Mouse (Mus musculus) brain, embryonic 18.5 days (tissue): ENCODE measurements around the gene Wrap73.
A peak's percentile ranks its signal among the peaks of the same experiment; 100 is the strongest.

Source experiments
- DNase-seq: peaks from one replicate; pipeline ENCODE4 v3.0.0-alpha.2; 2012; ENCODE audit warnings: low read depth, low spot score

The Wrap73 gene

DNA sequence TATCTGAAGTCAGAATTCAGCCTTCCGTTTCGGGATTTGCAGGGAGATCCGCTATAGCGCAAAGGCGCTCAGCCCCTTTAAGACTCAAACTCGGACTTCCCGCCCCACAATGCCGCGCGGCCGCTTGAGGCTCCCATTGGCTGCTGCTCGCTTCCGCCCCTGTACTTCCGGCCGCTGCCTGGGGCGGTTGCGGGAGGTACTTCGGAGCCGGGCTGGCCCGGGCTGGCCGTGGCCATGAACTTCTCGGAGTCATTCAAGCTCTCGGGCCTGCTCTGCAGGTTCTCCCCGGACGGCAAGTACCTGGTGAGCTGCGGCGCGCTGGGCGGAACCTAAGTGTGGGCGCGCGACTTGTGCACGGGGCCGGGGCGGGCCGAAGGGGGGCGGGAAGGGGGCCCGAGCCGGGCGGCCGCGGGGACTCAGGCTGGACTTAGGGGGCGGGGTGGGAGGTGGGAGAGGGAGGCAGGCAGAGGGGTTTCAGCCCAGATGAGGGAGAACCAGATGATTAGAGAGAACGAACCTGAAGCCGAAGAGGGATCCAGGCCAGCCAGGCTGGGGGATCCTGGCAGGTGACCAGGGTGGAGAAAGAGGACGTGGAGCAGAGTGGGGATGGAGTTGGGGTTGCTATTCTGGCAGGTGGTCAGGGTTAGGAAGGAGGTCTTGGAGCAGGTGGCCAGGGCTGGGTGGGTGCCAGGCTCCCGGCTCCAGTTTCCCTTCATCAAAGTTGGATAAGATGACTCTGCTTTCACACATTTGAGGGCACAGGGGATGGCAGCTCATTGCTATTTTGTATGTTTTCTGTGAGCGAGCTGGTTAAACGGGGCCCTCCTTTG lies at the start of gene Wrap73:
Gene Wrap73, plus strand, starts transcription at position 162 of the 830 bp plus-strand sequence.
- DNase-seq: peak; percentile 85

- no peak for DNase-seq
Measured at GRCm38 (mm10) chr4:154093210-154093609, 49.0 kb upstream of the Wrap73 start.

DNA sequence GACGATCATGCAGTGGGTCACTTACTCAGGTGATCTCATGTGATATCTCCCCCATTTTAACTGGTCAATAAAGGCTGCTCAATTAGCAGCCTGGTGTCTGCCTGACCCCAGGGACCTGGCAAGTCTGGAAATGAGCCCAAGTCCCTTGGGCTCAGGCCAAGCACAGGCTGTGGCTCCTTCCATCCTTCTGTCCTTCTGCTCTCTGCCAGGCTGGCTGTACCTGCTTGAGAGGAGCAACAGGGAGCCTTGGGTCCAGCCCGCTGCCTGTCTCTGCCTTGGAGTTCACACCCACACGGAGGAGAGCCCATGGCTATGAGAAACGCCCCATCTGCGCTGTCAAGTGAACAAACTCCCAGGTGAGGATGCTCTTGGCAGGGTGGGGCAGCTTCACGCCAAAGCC lies 46.1 kb upstream of the Wrap73 start:
- DNase-seq: no peak

DNA sequence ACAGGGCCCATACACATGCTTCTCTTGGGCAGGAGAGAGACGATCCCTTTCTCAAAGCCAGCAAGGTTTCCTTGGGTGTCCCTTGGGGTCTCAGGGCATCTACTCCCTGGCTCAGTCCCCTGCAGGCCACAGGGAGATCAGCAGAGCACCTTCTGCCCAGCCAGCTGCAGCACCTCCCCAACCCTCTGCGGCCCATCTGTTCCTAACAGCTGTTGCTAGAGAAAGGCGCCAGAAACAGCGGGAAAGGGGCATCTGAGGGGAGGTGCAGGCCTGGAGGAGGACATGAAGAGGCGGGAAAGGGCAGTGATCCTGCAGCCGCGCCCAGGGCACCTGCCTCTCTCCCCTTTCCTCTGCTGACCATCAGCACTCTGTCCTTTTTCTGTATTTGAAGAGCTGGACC lies 42.8 kb upstream of the Wrap73 start:
- DNase-seq: no peak

DNA sequence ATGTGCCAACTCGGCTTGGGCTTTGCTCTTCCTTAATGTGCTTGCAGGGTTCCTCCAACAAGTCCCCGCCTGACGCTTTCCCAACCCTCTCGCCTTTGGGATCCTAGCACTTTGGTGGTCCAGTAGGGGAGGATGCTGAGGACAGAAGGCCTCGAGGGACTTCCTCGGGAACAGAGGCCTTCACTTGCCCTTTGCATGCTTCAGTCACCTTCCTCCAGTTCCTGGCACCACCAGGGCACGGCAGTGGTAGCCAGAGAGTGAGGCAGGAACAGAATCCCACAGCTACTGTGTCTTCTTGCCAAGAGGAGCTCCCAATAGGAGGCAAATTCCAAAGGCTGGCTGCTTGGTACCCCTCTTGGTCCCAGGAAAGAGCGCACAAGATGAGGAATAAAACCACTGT lies 38.8 kb upstream of the Wrap73 start:
- DNase-seq: no peak

DNA sequence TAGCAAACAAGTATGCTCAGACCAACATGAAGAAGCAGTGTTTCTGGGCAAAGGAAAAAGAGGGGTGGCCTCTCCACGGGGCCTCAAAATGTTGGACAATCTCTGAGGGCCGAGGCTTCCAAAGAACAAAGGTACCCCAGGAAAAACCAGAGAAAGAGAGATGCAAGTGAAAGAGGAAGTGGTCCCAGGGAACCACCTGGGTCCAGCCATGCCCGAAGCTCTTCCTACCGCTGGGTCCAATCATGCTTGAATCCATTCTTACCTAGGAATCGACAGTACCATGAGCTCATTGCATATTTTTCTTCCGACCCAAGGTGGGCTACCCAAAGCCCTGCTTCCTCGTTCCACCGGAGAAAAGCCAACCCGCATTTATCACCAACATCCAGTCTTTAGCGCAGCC lies 38.3 kb upstream of the Wrap73 start:
- DNase-seq: no peak

DNA sequence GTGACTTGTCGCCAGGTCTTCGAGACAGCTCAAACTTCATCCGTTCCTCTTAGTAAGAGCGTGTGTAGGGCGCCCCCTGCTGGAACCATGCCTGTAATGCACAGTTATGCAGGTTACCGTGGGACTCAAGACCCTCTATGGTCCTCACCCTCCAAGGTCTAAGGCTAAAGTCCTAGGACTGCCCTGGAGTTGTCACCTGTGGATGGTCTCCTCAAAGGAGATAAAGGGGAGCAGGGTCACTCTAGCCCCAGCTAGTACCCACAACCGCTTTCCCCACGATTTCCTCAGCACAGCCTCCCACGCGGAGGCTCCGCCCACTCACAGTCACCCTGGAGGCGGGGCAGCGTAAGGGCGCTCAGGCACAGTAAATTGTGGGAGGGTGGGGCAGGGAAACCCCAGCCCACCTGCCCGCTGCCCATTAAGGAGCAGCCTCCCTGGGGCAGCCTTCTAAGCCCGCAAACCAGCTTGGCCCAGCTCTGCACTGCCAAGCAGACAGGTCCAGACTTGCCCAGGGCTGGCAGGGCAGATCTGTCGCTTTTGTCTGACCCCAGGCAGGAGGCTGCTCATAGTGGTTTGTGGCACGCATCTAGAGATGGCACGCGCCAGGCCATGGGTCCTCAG lies 36.7 kb upstream of the Wrap73 start:
- no peak for DNase-seq

- DNase-seq: no peak
Measured at GRCm38 (mm10) chr4:154106497-154107061, 35.6 kb upstream of the Wrap73 start.

GRCm38 (mm10) chr4:154109216-154109849 lies 32.8 kb upstream of the Wrap73 start:
- DNase-seq: peak; percentile 20

- no peak for DNase-seq
Measured at GRCm38 (mm10) chr4:154109850-154110243, 32.3 kb upstream of the Wrap73 start.

DNA sequence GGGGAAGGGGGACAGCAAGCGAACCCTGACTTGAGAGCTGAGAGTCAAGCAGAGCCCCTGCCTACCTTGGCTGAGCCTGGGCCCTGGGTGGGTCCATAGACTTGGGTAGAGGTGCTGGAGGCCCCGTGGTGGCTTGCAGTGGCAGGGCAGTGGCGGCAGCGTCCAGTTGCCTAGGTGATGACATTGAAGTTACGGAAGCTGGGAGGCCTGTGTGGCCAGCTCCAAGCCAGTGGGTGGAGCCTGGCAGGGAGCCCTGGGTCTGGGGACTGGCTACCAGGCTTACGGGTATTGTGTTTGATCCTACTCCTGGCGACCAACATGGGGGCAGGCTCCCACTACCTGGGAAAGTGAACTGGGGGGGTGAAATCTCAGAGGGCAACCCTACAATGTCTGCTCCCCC lies 25.8 kb upstream of the Wrap73 start:
- DNase-seq: no peak

DNA sequence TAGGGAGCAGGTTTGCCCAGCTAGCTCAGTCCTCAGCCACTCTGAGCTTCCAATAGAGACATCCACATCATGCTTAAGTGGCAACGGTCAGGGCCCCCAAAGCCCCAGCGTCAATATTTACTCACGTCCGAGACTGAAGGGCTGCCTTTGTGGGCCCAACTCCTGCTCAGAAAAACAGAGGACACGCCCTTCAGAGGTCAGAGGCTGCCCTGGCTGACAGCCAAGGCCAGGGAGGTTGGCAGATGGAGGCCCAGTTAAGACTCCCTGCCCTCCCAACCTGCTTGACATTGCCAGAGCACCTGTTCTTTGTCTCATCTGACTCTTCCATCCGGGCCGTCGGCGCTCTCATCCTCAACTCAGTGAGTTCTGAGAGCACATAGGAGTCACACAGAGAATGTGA lies 23.4 kb upstream of the Wrap73 start:
- no peak for DNase-seq

GRCm38 (mm10) chr4:154119208-154119607 lies 23.0 kb upstream of the Wrap73 start:
- DNase-seq: no peak

DNA sequence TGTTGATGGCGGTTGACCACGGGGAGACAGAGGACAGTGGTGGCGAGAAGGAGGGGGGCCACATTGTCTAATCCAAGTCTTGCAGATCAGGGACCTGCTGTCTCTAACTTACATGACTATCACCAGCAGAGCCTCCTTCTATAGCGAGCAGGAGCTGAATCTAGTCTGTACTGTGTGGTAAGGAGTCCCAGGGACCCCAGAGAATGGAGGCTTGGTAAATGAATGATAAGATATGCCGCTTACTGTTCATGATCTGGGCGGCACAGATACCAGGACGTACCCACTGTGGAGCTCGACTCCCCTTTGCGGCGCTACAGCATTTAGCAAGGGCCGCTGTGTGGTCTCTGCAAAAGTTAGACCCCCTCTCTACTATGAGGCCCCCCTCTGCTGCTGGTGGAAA lies 20.4 kb upstream of the Wrap73 start:
- no peak for DNase-seq

DNA sequence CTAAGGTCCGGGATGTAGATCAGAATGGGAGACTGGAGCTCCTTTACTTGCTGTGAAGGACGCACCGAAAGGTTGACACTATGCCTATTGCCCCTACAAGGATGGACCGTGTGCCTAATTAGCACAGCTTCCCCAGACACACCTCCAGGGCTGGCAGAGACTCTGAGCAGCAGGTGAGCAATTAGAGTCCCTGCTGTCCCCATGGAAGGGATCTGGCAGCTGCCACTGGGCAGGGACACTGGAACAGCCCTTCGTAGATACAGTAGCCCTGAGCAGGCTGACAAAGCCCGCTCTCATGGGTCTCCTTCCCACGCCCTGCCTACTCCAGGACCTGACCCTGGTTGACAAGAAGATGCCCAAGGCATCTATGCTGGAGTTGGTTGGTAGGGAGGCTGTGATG lies 19.8 kb upstream of the Wrap73 start:
- no peak for DNase-seq

GRCm38 (mm10) chr4:154123553-154123952 lies 18.6 kb upstream of the Wrap73 start:
- no peak for DNase-seq

DNA sequence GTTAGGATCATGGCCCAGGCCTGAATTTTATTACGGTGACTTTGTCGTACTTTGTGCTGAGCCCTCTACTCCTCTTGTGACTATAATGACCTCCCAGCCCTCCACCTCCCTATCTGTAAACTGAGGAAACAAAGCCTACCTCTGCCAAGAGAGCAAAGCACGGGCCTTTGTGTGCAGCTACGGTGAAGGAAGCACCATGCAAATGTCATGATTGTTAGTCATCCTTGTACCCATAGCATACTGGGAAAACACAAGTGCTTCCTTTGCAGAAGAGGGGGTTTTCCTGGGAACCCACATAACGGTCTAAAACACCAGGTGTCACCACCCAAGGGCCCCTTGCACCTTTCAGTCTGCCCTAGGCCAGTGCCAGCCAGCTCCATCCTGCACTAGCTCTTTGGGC lies 17.0 kb upstream of the Wrap73 start:
- DNase-seq: no peak

DNA sequence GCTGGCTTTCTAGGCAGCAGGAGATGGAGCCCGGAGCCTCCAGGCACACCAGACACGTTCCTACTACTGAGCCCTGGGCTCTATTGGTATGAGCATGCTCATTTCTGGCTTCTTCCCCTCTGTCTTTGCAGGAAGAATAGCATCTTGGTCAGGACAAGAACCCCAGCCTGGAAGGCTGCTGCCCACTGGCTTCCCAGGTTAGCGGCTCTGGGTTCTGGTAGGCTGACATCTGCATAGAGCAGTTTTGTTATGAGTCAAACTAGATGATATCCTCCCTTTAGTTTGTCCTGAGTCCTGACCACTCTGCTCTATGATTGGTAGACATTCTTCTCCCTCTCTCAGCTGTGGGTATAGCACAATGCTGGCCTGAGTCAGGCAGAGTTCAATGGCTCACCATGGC lies 14.9 kb upstream of the Wrap73 start:
- DNase-seq: no peak

DNA sequence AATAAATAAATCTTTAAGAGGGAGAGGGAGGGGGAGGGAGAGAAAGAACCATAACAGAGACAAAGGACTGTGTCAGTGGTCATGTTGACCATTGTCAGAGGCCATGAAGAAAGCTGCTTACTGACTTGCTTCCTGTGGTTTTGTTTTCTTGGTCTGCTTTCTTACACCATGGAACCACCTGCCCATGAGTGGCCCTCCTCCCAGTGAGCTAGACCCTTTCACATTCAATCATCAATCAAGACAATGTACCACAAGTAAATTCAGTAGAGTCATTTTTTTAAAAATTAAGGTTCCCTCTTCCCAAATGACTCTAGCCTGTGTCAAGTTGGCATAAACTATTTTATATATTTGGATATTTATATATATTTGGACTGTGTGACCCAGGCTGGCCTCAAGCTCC lies 12.2 kb upstream of the Wrap73 start:
- no peak for DNase-seq

DNA sequence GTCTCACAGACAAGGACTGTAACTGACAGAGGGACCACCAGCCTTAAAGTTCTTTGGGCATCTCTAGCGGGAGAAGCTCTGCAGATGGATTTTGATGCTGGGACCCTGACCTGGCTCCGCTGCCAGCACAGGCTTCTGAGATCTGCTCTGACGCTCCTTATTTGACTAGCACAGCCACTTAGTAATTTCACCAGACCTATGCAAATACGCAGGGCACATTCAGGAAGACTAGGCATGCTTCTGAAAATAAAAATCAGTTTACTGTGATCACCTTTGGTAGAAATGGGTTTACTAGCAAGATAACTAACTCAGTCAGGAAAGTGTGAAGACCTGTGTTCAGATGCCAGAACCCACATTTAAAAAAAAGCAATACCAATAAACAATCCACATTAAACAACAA lies 10.3 kb upstream of the Wrap73 start:
- DNase-seq: no peak

GRCm38 (mm10) chr4:154134803-154135202 lies 7.4 kb upstream of the Wrap73 start:
- no peak for DNase-seq

DNA sequence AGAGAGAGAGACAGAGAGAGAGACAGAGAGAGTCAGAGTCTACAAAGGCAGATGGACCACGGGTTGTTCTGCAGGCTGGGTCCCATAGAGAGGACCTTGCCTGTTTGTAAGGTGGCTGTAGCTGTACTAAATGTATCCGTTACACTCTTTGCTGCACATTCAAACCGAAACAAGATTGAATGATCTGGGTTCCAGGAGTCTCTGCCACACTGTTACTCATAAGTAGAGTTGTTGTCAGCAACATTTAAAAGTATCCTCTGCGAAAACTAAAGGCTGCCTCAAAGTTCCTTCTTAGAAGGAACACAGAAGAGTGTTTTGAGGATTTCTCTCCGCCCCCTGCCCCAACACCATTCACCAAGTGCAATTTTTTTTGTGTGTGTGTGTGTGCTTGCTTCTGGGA lies 5.0 kb upstream of the Wrap73 start:
- no peak for DNase-seq
